Mouse (Mus musculus) kidney, adult 11 months (tissue): ENCODE data around the gene Ccdc92b.

ENCODE experiments used
- DNase-seq: peaks from one replicate; pipeline ENCODE4 v3.0.0; 2022

Ccdc92b gene

DNA sequence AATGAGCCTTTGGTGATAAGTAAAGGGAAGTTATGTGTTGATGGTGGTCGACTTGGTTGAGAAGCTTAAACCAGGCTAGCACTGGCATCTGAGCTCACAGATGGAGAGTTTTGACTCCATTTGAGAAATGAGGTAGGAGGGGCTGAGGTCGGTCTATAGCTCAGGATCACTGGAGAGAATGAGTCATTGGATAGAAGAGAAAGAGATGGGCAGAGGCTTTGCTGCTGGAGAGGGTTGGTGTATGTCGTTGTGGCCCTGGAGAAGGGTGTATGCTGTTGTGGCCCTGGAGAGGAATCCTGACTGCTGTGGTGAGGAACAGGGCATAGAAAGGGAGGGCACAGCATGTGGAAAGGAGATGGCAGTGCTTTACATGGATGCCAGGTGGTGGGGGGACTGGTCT lies 36.5 kb downstream of the Ccdc92b start:
- DNase-seq, result no peak

GRCm38 (mm10) chr11:74660336-74660735 lies 40.9 kb downstream of the Ccdc92b start:
- DNase-seq, result no peak

DNA sequence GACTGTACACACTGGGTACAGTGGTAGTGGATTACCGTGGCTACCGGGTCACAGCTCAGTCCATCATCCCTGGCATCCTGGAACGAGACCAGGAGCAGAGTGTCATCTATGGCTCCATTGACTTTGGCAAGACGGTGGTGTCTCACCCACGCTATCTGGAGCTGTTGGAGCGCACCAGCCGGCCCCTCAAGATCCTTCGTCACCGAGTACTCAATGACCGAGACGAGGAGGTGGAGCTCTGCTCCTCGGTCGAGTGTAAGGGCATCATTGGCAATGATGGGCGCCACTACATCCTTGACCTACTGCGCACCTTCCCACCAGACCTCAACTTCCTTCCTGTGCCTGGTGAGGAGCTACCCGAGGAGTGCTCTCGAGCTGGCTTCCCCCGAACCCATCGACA lies 42.2 kb downstream of the Ccdc92b start:
- no peak for DNase-seq

- no peak for DNase-seq
These were observed 42.8 kb downstream of the Ccdc92b start for GRCm38 (mm10) chr11:74662221-74662620.

GRCm38 (mm10) chr11:74664279-74664678 lies 44.9 kb downstream of the Ccdc92b start:
- no peak for DNase-seq

DNA sequence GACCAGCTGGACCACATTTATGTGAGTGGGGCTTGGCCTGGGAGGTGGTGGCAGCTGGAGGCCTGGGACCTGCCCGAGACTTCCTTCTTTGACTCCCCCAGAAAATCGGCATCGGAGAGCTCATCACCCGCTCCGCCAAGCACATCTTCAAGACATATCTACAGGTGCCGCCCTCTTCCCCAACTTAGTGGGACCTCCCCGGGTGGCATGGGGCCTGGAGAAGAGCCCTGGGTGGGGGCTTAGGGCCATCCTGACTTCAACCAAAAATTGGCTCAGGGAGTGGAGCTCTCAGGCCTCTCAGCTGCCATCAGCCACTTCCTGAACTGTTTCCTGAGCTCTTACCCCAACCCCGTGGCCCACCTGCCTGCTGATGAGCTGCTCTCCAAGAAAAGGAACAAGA lies 45.5 kb downstream of the Ccdc92b start:
- no peak for DNase-seq

- DNase-seq, result no peak
These were observed 46.4 kb downstream of the Ccdc92b start for GRCm38 (mm10) chr11:74665631-74666283.

DNA sequence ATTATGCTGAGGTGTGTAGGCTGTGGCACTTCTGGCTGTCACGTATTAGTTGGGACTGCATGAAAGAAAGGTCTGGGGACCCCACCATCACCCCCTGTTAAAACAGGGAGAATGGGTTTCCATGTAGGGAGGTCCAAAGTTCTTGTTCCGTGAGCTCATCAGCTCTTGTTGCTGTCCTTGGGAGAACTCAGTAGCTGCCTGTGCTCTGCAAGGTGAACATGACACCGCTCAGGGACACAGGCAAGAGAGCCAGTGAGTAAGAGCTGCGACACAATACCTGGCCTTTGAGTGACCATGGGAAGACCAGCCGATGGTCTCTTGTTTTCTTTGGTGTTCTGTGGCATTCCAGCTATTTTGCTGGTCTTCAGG lies 46.9 kb downstream of the Ccdc92b start:
- DNase-seq, result no peak

DNA sequence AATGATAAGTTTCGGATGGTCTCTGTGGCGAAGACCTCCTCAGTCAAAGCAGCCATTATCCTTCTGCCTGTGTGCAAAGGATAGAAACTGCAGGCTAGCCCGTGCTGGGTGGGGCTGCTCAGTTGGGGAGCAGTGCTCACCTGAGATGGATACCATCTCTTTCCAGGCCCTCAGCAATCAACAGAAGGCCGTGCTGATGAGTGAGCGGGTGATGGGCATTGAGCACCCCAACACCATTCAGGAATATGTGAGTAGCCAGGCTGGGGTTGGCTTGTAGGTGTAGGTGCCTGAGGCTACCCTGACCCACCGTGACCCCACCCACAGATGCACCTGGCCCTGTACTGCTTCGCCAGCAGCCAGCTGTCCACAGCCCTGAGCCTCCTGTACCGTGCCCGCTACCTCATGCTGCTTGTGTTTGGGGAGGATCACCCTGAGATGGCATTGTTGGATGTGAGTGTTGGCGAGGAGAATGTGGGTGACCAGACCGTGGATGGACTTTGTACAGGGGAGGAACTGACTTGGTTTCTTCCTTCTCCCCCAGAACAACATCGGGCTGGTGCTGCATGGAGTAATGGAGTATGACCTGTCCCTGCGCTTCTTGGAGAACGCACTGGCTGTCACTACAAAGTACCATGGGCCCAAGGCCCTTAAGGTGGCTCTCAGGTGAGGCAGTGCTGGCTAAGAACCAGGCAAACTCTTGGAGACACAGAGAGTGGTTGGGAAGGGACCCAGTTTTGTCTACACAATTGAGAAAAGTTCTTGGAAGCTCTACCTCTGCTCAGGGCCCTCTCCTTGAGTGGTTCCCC lies 47.6 kb downstream of the Ccdc92b start:
- DNase-seq, result no peak

DNA sequence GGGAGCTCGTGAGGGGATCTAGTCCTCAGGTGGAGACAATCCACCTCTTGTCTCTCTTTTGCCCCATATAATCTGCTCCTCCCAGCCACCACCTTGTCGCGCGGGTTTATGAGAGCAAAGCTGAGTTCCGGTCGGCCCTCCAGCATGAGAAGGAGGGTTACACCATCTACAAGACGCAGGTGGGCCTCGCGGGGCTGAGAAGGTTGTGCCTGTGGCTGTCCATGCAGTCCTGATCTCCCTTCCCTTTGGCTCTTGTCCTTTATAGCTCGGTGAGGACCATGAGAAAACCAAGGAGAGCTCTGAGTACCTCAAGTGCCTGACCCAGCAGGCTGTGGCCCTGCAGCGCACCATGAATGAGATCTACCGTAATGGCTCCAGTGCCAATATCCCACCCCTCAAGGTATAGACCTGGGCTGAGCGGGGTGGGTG lies 48.2 kb downstream of the Ccdc92b start:
- no peak for DNase-seq

GRCm38 (mm10) chr11:74668466-74668865 lies 49.1 kb downstream of the Ccdc92b start:
- DNase-seq, result no peak

- DNase-seq, result no peak
These were observed 49.6 kb downstream of the Ccdc92b start for GRCm38 (mm10) chr11:74668971-74669370.

DNA sequence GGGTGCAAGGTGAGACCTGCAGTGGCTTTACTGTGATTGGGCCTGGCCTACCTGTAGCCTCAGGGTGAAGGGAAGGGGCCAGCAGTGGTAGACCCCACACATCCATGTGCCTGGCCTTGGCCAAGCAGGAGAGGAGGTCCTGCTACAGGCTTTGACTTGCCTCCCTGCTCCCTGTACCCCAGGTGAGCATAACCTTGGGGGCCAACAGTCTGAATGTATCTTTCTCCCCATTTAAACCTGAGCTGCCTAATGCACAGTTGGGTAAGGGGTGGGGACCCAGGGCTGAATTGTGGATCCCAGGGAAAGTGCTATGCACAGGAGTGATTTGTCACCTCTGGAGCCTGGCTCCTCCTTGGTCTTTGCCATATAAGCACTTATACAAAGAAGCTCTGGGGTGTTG lies 50.7 kb downstream of the Ccdc92b start:
- DNase-seq, result no peak

DNA sequence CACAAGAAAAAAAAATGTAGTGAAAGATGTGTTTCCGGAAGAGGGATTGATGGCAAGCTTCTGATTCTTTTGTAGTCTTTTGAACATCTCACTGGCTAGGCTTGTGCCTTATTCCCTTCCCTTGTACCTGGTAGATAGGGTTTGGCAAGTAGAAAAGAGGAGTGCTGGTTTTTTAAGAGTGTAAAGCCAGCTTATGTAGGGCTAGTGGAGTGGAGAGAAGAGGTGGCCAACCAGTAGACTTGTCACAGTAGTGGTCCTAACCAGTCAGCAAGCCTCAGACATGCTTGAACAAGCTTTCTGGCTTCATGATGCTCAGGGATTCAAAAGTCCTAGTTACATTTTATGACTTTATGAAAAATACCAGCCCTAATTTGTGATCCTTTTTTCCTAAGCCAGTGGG lies 51.6 kb downstream of the Ccdc92b start:
- DNase-seq, result no peak

- DNase-seq, result no peak
These were observed 52.4 kb downstream of the Ccdc92b start for GRCm38 (mm10) chr11:74671839-74672238.

DNA sequence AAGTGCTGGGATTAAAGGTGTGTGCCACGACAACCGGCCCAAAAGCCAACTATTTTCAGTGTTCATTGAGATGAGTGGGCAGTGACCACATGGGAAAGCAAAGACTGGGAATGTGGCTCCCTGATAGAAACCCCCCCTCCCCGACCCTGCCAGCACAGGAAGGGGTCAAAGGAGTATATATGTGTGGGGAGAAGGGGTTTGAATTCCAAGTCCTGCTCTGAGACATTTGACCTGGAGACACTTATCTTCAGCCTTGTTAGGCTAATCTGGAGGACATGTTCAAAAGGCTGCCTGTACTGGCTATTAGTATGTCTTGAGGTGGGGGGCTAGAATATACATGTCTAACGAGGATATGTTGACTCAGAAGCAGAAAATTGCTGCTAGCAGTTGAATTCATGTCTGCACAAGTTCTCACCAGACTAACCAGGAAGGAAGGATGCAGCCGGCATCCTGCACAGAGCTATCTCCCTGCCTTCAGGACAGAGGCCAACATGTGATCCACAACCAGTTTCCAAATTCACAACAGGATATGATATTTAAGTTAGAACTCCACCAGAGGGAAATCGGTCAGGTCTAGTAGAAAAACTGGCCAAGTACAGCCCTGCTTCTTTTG lies 53.6 kb downstream of the Ccdc92b start:
- no peak for DNase-seq

- DNase-seq, result no peak
These were observed 54.2 kb downstream of the Ccdc92b start for GRCm38 (mm10) chr11:74673561-74673960.

GRCm38 (mm10) chr11:74674713-74675112 lies 55.3 kb downstream of the Ccdc92b start:
- no peak for DNase-seq

- DNase-seq, result no peak
These were observed 55.8 kb downstream of the Ccdc92b start for GRCm38 (mm10) chr11:74675156-74675555.
